Mouse (Mus musculus): ENCODE data around the gene Il27. TPM values are rescaled to one million over a fixed set of nuclear protein-coding genes. Genes with fewer than 3 reads are reported as not detected.

Gene Il27
- polyA plus RNA-seq, 1 experiment from 2014 or later = not detected

GRCm38 (mm10) chr7:126632478-126632877 lies 37.7 kb upstream of the Il27 start:
- ATAC-seq (replicated peaks; ENCODE audit: low FRiP score, low read depth) (no peak), DNase-seq (ENCODE audit: low spot score) (no peak)
- Histone ChIP-seq H3K4me2 (ENCODE audit: low read length) (no peak overlapping the region), H3K27ac (no peak overlapping the region), H3K9ac (ENCODE audit: low read depth, low read length) (no peak overlapping the region), H3K36me3 (ENCODE audit: insufficient read depth, low read length) (no peaks in the 10 kb centered on the region), H3K27me3 (ENCODE audit: insufficient read depth, low read length) (no peaks in the 10 kb centered on the region), H3K4me3 (replicated peaks; ENCODE audit: low read depth, low read length) (no peak overlapping the region), H3K4me1 (replicated peaks; ENCODE audit: insufficient read depth, low read length) (0 out of 2 replicates have a peak, but pooled peaks cover 5% of the 10 kb centered on the region), H3K9me3 (replicated peaks; ENCODE audit: low read length) (no peaks in the 10 kb centered on the region)
- WGBS = 79% methylated on average over 2 of the region's 2 CpGs
- no peak for TF ChIP-seq CTCF (IDR thresholded peaks at IDR 0.05; ENCODE audit: low read depth)

GRCm38 (mm10) chr7:126630824-126631518 lies 36.2 kb upstream of the Il27 start, which contains the start of gene Nupr1:
Gene Nupr1 (minus strand): TSS chr7:126630861.
- H3K4me3 ChIP-seq (replicated peaks; ENCODE audit: low read depth, low read length) = no peak within 1 kb of the TSS
- no peaks in the 10 kb centered on the region for H3K36me3 ChIP-seq (ENCODE audit: insufficient read depth, low read length)
- no peak for TF ChIP-seq CTCF (IDR thresholded peaks at IDR 0.05; ENCODE audit: low read depth)
- H3K9me3 ChIP-seq (replicated peaks; ENCODE audit: low read length) = no peaks in the 10 kb centered on the region
- 95% methylated on average over 4 of the region's 4 CpGs for WGBS
- no peak within 1 kb of the TSS for H3K27ac ChIP-seq
- ATAC-seq (replicated peaks; ENCODE audit: low FRiP score, low read depth) = no peak
- 0 out of 2 replicates have a peak, but pooled peaks cover 5% of the 10 kb centered on the region for H3K4me1 ChIP-seq (replicated peaks; ENCODE audit: insufficient read depth, low read length)
- H3K9ac ChIP-seq (ENCODE audit: low read depth, low read length) = no peak within 1 kb of the TSS
- no peaks in the 10 kb centered on the region for H3K27me3 ChIP-seq (ENCODE audit: insufficient read depth, low read length)
- DNase-seq (ENCODE audit: low spot score) = no peak
- H3K4me2 ChIP-seq (ENCODE audit: low read length) = no peak within 1 kb of the TSS

- no peak overlapping the region for H3K27ac ChIP-seq
- DNase-seq (ENCODE audit: low spot score) (no peak), ATAC-seq (replicated peaks; ENCODE audit: low FRiP score, low read depth) (no peak)
- H3K9ac ChIP-seq (ENCODE audit: low read depth, low read length) = no peak overlapping the region
- H3K4me3 ChIP-seq (replicated peaks; ENCODE audit: low read depth, low read length) = no peak overlapping the region
- H3K36me3 ChIP-seq (ENCODE audit: insufficient read depth, low read length) = no peaks in the 10 kb centered on the region
- whole genome bisulfite sequencing = 51% methylated on average over 3 of the region's 3 CpGs
- no peaks in the 10 kb centered on the region for H3K9me3 ChIP-seq (replicated peaks; ENCODE audit: low read length)
- 0 out of 2 replicates have a peak, but pooled peaks cover 7% of the 10 kb centered on the region for H3K4me1 ChIP-seq (replicated peaks; ENCODE audit: insufficient read depth, low read length)
- no peak for TF ChIP-seq CTCF (IDR thresholded peaks at IDR 0.05; ENCODE audit: low read depth)
- no peaks in the 10 kb centered on the region for H3K27me3 ChIP-seq (ENCODE audit: insufficient read depth, low read length)
- no peak overlapping the region for H3K4me2 ChIP-seq (ENCODE audit: low read length)
Observed at GRCm38 (mm10) chr7:126629915-126630314, 35.2 kb upstream of the Il27 start.

GRCm38 (mm10) chr7:126628111-126628510 lies 33.4 kb upstream of the Il27 start:
- H3K9ac ChIP-seq (ENCODE audit: low read depth, low read length) = no peak overlapping the region
- no peak overlapping the region for H3K4me3 ChIP-seq (replicated peaks; ENCODE audit: low read depth, low read length)
- H3K4me2 ChIP-seq (ENCODE audit: low read length) = no peak overlapping the region
- ATAC-seq (replicated peaks; ENCODE audit: low FRiP score, low read depth) = no peak
- 48% methylated on average over 6 of the region's 6 CpGs for WGBS
- H3K27ac ChIP-seq = peak overlapping the region; percentile 39
- 0 out of 2 replicates have a peak, but pooled peaks cover 7% of the 10 kb centered on the region for H3K4me1 ChIP-seq (replicated peaks; ENCODE audit: insufficient read depth, low read length)
- H3K36me3 ChIP-seq (ENCODE audit: insufficient read depth, low read length) = no peaks in the 10 kb centered on the region
- no peak for TF ChIP-seq CTCF (IDR thresholded peaks at IDR 0.05; ENCODE audit: low read depth)
- no peaks in the 10 kb centered on the region for H3K9me3 ChIP-seq (replicated peaks; ENCODE audit: low read length)
- no peaks in the 10 kb centered on the region for H3K27me3 ChIP-seq (ENCODE audit: insufficient read depth, low read length)
- peak; percentile 18 for DNase-seq (ENCODE audit: low spot score)

GRCm38 (mm10) chr7:126625807-126626600 lies 31.3 kb upstream of the Il27 start:
- no peak for ATAC-seq (replicated peaks; ENCODE audit: low FRiP score, low read depth)
- Histone ChIP-seq H3K4me3 (replicated peaks; ENCODE audit: low read depth, low read length) (no peak overlapping the region), H3K27ac (peak overlapping the region; percentile 42; the same call in 1 of the 2 replicates), H3K36me3 (ENCODE audit: insufficient read depth, low read length) (no peaks in the 10 kb centered on the region), H3K27me3 (ENCODE audit: insufficient read depth, low read length) (no peaks in the 10 kb centered on the region), H3K9me3 (replicated peaks; ENCODE audit: low read length) (no peaks in the 10 kb centered on the region), H3K9ac (ENCODE audit: low read depth, low read length) (no peak overlapping the region), H3K4me1 (replicated peaks; ENCODE audit: insufficient read depth, low read length) (0 out of 2 replicates have a peak, but pooled peaks cover 7% of the 10 kb centered on the region), H3K4me2 (ENCODE audit: low read length) (no peak overlapping the region)
- TF ChIP-seq CTCF (IDR thresholded peaks at IDR 0.05; ENCODE audit: low read depth) = no peak
- DNase-seq (ENCODE audit: low spot score) = no peak
- 85% methylated on average over 3 of the region's 3 CpGs for WGBS

- Histone ChIP-seq H3K9ac (ENCODE audit: low read depth, low read length) (0 out of 2 replicates have a peak overlapping the region, but pooled peaks have one; percentile 19), H3K27me3 (ENCODE audit: insufficient read depth, low read length) (no peaks in the 10 kb centered on the region), H3K4me3 (replicated peaks; ENCODE audit: low read depth, low read length) (no peak overlapping the region), H3K4me2 (ENCODE audit: low read length) (no peak overlapping the region), H3K4me1 (replicated peaks; ENCODE audit: insufficient read depth, low read length) (0 out of 2 replicates have a peak, but pooled peaks cover 7% of the 10 kb centered on the region), H3K36me3 (ENCODE audit: insufficient read depth, low read length) (no peaks in the 10 kb centered on the region), H3K27ac (peak overlapping the region; percentile 42; the same call in 1 of the 2 replicates), H3K9me3 (replicated peaks; ENCODE audit: low read length) (no peaks in the 10 kb centered on the region)
- WGBS = 30% methylated on average over 6 of the region's 6 CpGs
- TF ChIP-seq CTCF (IDR thresholded peaks at IDR 0.05; ENCODE audit: low read depth) = no peak
- ATAC-seq (replicated peaks; ENCODE audit: low FRiP score, low read depth) (peak; percentile 69), DNase-seq (ENCODE audit: low spot score) (peak; percentile 56)
Observed at GRCm38 (mm10) chr7:126625369-126625768, 30.6 kb upstream of the Il27 start.
